25 mouse cellular contexts compared by ENCODE assay signal in genomic region chr17:55548476-55548875, GRCm38 (mm10).
DNase-seq lines count a peak whose midpoint lies in the region; ATAC-seq and TF ChIP-seq lines count a peak whose summit lies in the region.
"Had no signal": no experiment of that assay in that cellular context is flagged by ENCODE, and none has a peak within 500 bp of the region (broad histone marks: within the 10 kb centered on the region; RNA-seq: fewer than 3 reads in every experiment).

No protein-coding gene starts in this region.

- no peak overlapping the region for H3K9ac ChIP-seq in forebrain, postnatal 0 days
- no peak overlapping the region for H3K9ac ChIP-seq in stomach, postnatal 0 days (ENCODE audit: low read length)
- H3K9ac ChIP-seq: embryonic facial prominence, embryonic 13.5 days; embryonic facial prominence, embryonic 15.5 days; forebrain, embryonic 13.5 days; forebrain, embryonic 15.5 days had no signal

- peak; percentile 71 for ATAC-seq in forebrain, postnatal 0 days
- ATAC-seq in stomach, postnatal 0 days (ENCODE audit: low FRiP score, low TSS enrichment): no peak
- ATAC-seq: activated CD4-positive, CD25-positive, alpha-beta regulatory T cell, adult 4 months; CD4-positive, CD25-positive, alpha-beta regulatory T cell, adult 4 months; forebrain, embryonic 13.5 days; forebrain, embryonic 15.5 days; Patski had no signal

- no peaks in the 10 kb centered on the region for H3K9me3 ChIP-seq in forebrain, postnatal 0 days (ENCODE audit: low read length)
- no peaks in the 10 kb centered on the region for H3K9me3 ChIP-seq in forebrain, embryonic 10.5 days
- no peaks in the 10 kb centered on the region for H3K9me3 ChIP-seq in stomach, postnatal 0 days (ENCODE audit: control insufficient read depth, low read length)
- H3K9me3 ChIP-seq: embryonic facial prominence, embryonic 13.5 days; embryonic facial prominence, embryonic 15.5 days; forebrain, embryonic 13.5 days; forebrain, embryonic 15.5 days; G1E had no signal

- DNase-seq in forebrain, postnatal 0 days: no peak
- DNase-seq in forebrain, embryonic 10.5 days (ENCODE audit: extremely low spot score, low spot score): no peak
- DNase-seq in left cerebral cortex, adult 2 months (ENCODE audit: extremely low spot score in 1 of 2, low spot score in 2 of 2): no peak
- no peak for DNase-seq in left cerebral cortex, adult 9 months (ENCODE audit: low spot score in 2 of 2)
- peak; percentile 28 for DNase-seq in telencephalon, adult 2 months (ENCODE audit: low read depth, low spot score)
- no peak for DNase-seq in stomach, postnatal 0 days (ENCODE audit: low spot score)
- DNase-seq: adrenal gland, adult 8-10 months; adrenal gland, postnatal 14 days; adrenal gland, postnatal 36 days; B cell, adult 2 months; cerebellum, adult 11 months; cerebellum, adult 18-20 months; cerebellum, adult 8-10 months; cerebellum, adult 9-11 months; cerebellum, postnatal 14 days; embryo, embryonic 11 days had no signal

- H3K27ac ChIP-seq in forebrain, postnatal 0 days (ENCODE audit: low read depth, low read length): no peak overlapping the region
- H3K27ac ChIP-seq in forebrain, embryonic 10.5 days: no peak overlapping the region
- H3K27ac ChIP-seq in left cerebral cortex, adult 2 months: peak overlapping the region; percentile 75; the same call in 1 of the 2 replicates
- no peak overlapping the region for H3K27ac ChIP-seq in stomach, postnatal 0 days (replicated peaks)
- H3K27ac ChIP-seq: embryonic facial prominence, embryonic 13.5 days; embryonic facial prominence, embryonic 15.5 days; forebrain, embryonic 13.5 days; forebrain, embryonic 15.5 days had no signal

- intact Hi-C loops in left cerebral cortex, adult 2 months (cut with DNase I): loop anchor here (5.0 kb wide), 1 partner anchor 1186 kb away; no protein-coding TSS in a partner anchor

- WGBS in forebrain, postnatal 0 days: 68% methylated on average over 1 of the region's 1 CpGs
- 90% methylated on average over 1 of the region's 1 CpGs for WGBS in forebrain, embryonic 10.5 days
- WGBS in stomach, postnatal 0 days: 54% methylated on average over 1 of the region's 1 CpGs

- no peaks in the 10 kb centered on the region for H3K36me3 ChIP-seq in forebrain, postnatal 0 days (ENCODE audit: insufficient read depth)
- no peaks in the 10 kb centered on the region for H3K36me3 ChIP-seq in forebrain, embryonic 10.5 days (replicated peaks)
- no peaks in the 10 kb centered on the region for H3K36me3 ChIP-seq in stomach, postnatal 0 days (ENCODE audit: control insufficient read depth, insufficient read depth, low read length)
- H3K36me3 ChIP-seq: embryonic facial prominence, embryonic 13.5 days; embryonic facial prominence, embryonic 15.5 days; forebrain, embryonic 15.5 days; G1E had no signal

- no peaks in the 10 kb centered on the region for H3K4me1 ChIP-seq in forebrain, postnatal 0 days (ENCODE audit: insufficient read depth)
- H3K4me1 ChIP-seq in forebrain, embryonic 10.5 days: no peaks in the 10 kb centered on the region
- H3K4me1 ChIP-seq in stomach, postnatal 0 days (replicated peaks; ENCODE audit: control insufficient read depth, insufficient read depth): no peaks in the 10 kb centered on the region
- H3K4me1 ChIP-seq: embryonic facial prominence, embryonic 13.5 days; embryonic facial prominence, embryonic 15.5 days; forebrain, embryonic 13.5 days; forebrain, embryonic 15.5 days had no signal

- H3K27me3 ChIP-seq in forebrain, postnatal 0 days (ENCODE audit: insufficient read depth, low read length): no peaks in the 10 kb centered on the region
- H3K27me3 ChIP-seq in forebrain, embryonic 10.5 days (ENCODE audit: poor library complexity, severe bottlenecking): no peaks in the 10 kb centered on the region
- H3K27me3 ChIP-seq in stomach, postnatal 0 days (ENCODE audit: control insufficient read depth, insufficient read depth, low read length): no peaks in the 10 kb centered on the region
- H3K27me3 ChIP-seq: embryonic facial prominence, embryonic 13.5 days; embryonic facial prominence, embryonic 15.5 days; forebrain, embryonic 13.5 days; forebrain, embryonic 15.5 days; Patski had no signal

- TF ChIP-seq EP300 in stomach, postnatal 0 days (optimal IDR thresholded peaks at IDR 0.05): no peak

- H3K4me2 ChIP-seq in forebrain, postnatal 0 days (ENCODE audit: low read depth): no peak overlapping the region
- H3K4me2 ChIP-seq in stomach, postnatal 0 days (replicated peaks; ENCODE audit: low read depth): no peak overlapping the region
- H3K4me2 ChIP-seq: embryonic facial prominence, embryonic 13.5 days; embryonic facial prominence, embryonic 15.5 days; forebrain, embryonic 13.5 days; forebrain, embryonic 15.5 days had no signal

- no peak overlapping the region for H3K4me3 ChIP-seq in forebrain, postnatal 0 days (ENCODE audit: low read depth, low read length)
- H3K4me3 ChIP-seq in forebrain, embryonic 10.5 days: no peak overlapping the region
- H3K4me3 ChIP-seq in left cerebral cortex, adult 2 months: no peak overlapping the region
- no peak overlapping the region for H3K4me3 ChIP-seq in stomach, postnatal 0 days (ENCODE audit: low read depth, low read length)
- H3K4me3 ChIP-seq: embryonic facial prominence, embryonic 13.5 days; embryonic facial prominence, embryonic 15.5 days; erythroblast, embryonic 14.5 days; forebrain, embryonic 13.5 days; forebrain, embryonic 15.5 days had no signal

- TF ChIP-seq CTCF in forebrain, postnatal 0 days (IDR thresholded peaks at IDR 0.05; ENCODE audit: low read depth): no peak
- TF ChIP-seq CTCF in left cerebral cortex, adult 2 months (IDR thresholded peaks at IDR 0.05): no peak
- no peak for TF ChIP-seq CTCF in stomach, postnatal 0 days (IDR thresholded peaks at IDR 0.05; ENCODE audit: low read depth)
